Comparison of ENCODE assay signal across 8 mouse cellular contexts in the genomic region with DNA sequence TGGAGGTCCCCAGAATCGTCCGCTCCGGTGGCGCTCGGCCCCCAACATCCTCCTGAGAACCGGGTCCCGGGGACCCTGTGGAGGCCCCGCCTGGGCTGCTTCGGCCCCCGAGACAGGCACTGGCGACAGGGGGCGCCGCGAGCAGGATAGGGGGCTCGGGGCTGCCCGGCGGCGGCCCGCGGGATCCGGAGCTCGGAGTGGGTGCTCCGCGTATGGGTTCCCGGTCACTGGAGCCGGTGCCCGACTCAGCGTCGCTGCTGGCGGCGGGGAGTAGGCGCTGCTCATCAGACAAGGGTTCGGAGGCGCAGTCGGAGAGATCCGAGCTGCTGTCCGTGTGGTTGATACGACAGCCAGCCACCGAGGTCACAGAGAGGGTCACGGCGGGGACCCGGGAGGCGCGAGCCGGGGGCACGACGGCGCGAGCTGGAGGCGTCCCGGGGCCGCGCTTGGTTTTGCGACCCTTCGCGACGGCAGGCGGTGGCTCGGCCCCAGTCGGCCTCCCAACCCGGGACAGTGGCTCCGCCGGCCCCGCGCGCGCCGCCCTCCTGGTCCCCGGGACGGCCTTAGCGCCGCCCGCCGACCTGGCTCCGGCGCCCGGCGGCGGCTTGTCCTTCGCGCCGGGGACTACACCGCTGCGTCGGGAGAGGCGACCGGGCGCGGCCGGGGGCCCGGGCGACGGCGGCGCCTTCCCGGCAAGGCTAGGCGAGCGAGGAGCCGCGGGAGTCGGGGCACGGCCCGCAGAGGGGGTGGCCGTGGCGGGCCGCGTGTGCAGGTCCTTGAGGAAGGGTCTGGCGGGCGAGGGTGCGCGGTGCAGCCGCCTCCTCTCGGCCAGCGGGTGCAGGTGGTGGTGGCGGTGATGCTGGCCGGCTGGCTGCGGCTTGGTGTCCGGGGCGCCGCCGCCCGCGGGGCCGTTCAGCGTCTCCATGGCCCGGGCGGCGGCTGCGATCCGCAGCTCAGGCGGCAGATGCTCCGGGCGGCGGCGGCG. TPM values are rescaled to one million over a fixed set of nuclear protein-coding genes. Genes with fewer than 3 reads are reported as not detected.
DNase-seq lines count a peak whose midpoint lies in the region; ATAC-seq and TF ChIP-seq lines count a peak whose summit lies in the region.

No protein-coding gene starts in this region.

- intact Hi-C loops in left cerebral cortex, postnatal 4 days (cut with DNase I) = loop anchor here (5.0 kb wide), 1 partner anchor 91 kb away; no protein-coding TSS in a partner anchor

- WGBS in intestine, postnatal 0 days = under 1% methylated on average over 69 of the region's 136 CpGs
- 1% methylated on average over 99 of the region's 136 CpGs for WGBS in liver, embryonic 13.5 days (ENCODE audit: insufficient replicate concordance)
- under 1% methylated on average over 113 of the region's 136 CpGs for WGBS in neural tube, embryonic 14.5 days

- peak; percentile 53 for TF ChIP-seq CTCF in intestine, postnatal 0 days (IDR thresholded peaks at IDR 0.05; ENCODE audit: low read depth)

- DNase-seq in left cerebral cortex, postnatal 4 days = peak; percentile 67
- DNase-seq in left cerebral cortex, adult 18-20 months (ENCODE audit: low spot score in 2 of 2) = no peak
- DNase-seq in liver, embryonic 13.5 days = no peak
- DNase-seq in yolk sac, embryonic 10.5 days (ENCODE audit: low spot score) = peak; percentile 17

- H3K9me3 ChIP-seq in intestine, postnatal 0 days (ENCODE audit: control insufficient read depth) = no peaks in the 10 kb centered on the region
- no peaks in the 10 kb centered on the region for H3K9me3 ChIP-seq in liver, embryonic 13.5 days (replicated peaks)
- H3K9me3 ChIP-seq in neural tube, embryonic 14.5 days (ENCODE audit: control insufficient read depth, low read length) = no peaks in the 10 kb centered on the region

- peak overlapping the region; percentile 28; the same call in 1 of the 2 replicates for H3K27ac ChIP-seq in intestine, postnatal 0 days (ENCODE audit: low read depth, low read length)
- no peak overlapping the region for H3K27ac ChIP-seq in liver, embryonic 13.5 days
- peak overlapping the region; percentile 92 for H3K27ac ChIP-seq in neural tube, embryonic 14.5 days (ENCODE audit: low read depth, low read length)

- peak overlapping the region; percentile 97 for H3K4me2 ChIP-seq in intestine, postnatal 0 days (replicated peaks; ENCODE audit: low read depth)
- peak overlapping the region; percentile 74 for H3K4me2 ChIP-seq in liver, embryonic 13.5 days
- peak overlapping the region; percentile 93 for H3K4me2 ChIP-seq in neural tube, embryonic 14.5 days (ENCODE audit: low read depth, low read length)

- H3K27me3 ChIP-seq in intestine, postnatal 0 days (replicated peaks; ENCODE audit: control insufficient read depth, insufficient read depth, low read length) = peaks cover 44% of the 10 kb centered on the region
- H3K27me3 ChIP-seq in liver, embryonic 13.5 days = peaks cover 82% of the 10 kb centered on the region
- H3K27me3 ChIP-seq in neural tube, embryonic 14.5 days (ENCODE audit: control insufficient read depth, insufficient read depth, low read length) = no peaks in the 10 kb centered on the region

- peak overlapping the region; percentile 65 for H3K9ac ChIP-seq in intestine, postnatal 0 days (ENCODE audit: low read depth, low read length)
- peak overlapping the region; percentile 36 for H3K9ac ChIP-seq in liver, embryonic 13.5 days
- peak overlapping the region; percentile 97 for H3K9ac ChIP-seq in neural tube, embryonic 14.5 days (replicated peaks; ENCODE audit: low read depth, low read length)

- H3K4me1 ChIP-seq in intestine, postnatal 0 days (replicated peaks; ENCODE audit: control insufficient read depth, insufficient read depth, low read length) = no peaks in the 10 kb centered on the region
- peaks cover 12% of the 10 kb centered on the region for H3K4me1 ChIP-seq in liver, embryonic 13.5 days (replicated peaks)
- peaks cover 27% of the 10 kb centered on the region for H3K4me1 ChIP-seq in neural tube, embryonic 14.5 days (ENCODE audit: control insufficient read depth, insufficient read depth, low read length)

- H3K36me3 ChIP-seq in intestine, postnatal 0 days (ENCODE audit: control insufficient read depth, insufficient read depth) = no peaks in the 10 kb centered on the region
- H3K36me3 ChIP-seq in liver, embryonic 13.5 days = no peaks in the 10 kb centered on the region
- no peaks in the 10 kb centered on the region for H3K36me3 ChIP-seq in neural tube, embryonic 14.5 days (ENCODE audit: control insufficient read depth, insufficient read depth, low read length)

- peak overlapping the region; percentile 68 for H3K4me3 ChIP-seq in intestine, postnatal 0 days (ENCODE audit: low read depth, low read length)
- peak overlapping the region; percentile 60 for H3K4me3 ChIP-seq in liver, embryonic 13.5 days (replicated peaks)
- peak overlapping the region; percentile 82 for H3K4me3 ChIP-seq in neural tube, embryonic 14.5 days (ENCODE audit: low read depth, low read length)

- ATAC-seq in common myeloid progenitor, adult 5-6 weeks (replicated peaks; ENCODE audit: low read depth, poor library complexity, severe bottlenecking) = 0 out of 2 replicates have a peak, but pooled peaks have one; percentile 7
- peak; percentile 28; the same call in 1 of the 2 replicates for ATAC-seq in granulocyte monocyte progenitor cell, adult 5-6 weeks (replicated peaks; ENCODE audit: poor library complexity, severe bottlenecking)
- ATAC-seq in intestine, postnatal 0 days = peak; percentile 35
- peak; percentile 14; the same call in 1 of the 2 replicates for ATAC-seq in liver, embryonic 13.5 days (ENCODE audit: low read depth)
- peak; percentile 31 for ATAC-seq in neural tube, embryonic 14.5 days (ENCODE audit: low read depth)

RNA-seq across cellular contexts. Expression of a gene that starts 0.8 kb away (rescaled TPM):
- 10 to 100 TPM; 70.8 to 75.9 TPM for total RNA-seq in left cerebral cortex, postnatal 4 days (2021)
- 100 to 1,000 TPM; 109 to 122 TPM for total RNA-seq in left cerebral cortex, adult 18-20 months (2021)
- total RNA-seq in common myeloid progenitor, adult 5-6 weeks (2017) = not detected in 2 replicates
- not detected in 2 replicates for total RNA-seq in granulocyte monocyte progenitor cell, adult 5-6 weeks (2014; fragmentation: Nextera tagmentation)
- total RNA-seq in granulocyte monocyte progenitor cell, adult 5-6 weeks (2017) = not detected in 2 replicates
- 1.5 and 1.9 TPM in 2 replicates for polyA plus RNA-seq in intestine, postnatal 0 days (2015; fragmentation: Nextera tagmentation; extraction: Ambion mirVana)
- 0.12 and 0.14 TPM in 2 replicates for polyA plus RNA-seq in liver, embryonic 13.5 days (2015; fragmentation: Nextera tagmentation; extraction: Ambion mirVana)
- 33.4 and 33.8 TPM in 2 replicates for polyA plus RNA-seq in neural tube, embryonic 14.5 days (2014; fragmentation: Nextera tagmentation; extraction: Ambion mirVana)

Comparison
In these comparisons a context has a peak if more than half of its experiments do, and no peak if none do; other contexts are left out.
1. DNase-seq: peak in left cerebral cortex, postnatal 4 days (single experiment) and yolk sac, embryonic 10.5 days (single experiment); none in left cerebral cortex, adult 18-20 months (0 of 2) and liver, embryonic 13.5 days (single experiment).
2. H3K9ac ChIP-seq: peak in every context shown above with its lines; median percentile 97 in neural tube, embryonic 14.5 days; 65 in intestine, postnatal 0 days; 36 in liver, embryonic 13.5 days.
3. RNA of a gene that starts 0.8 kb away (total RNA-seq): 109 to 122 TPM in left cerebral cortex, adult 18-20 months and 70.8 to 75.9 TPM in left cerebral cortex, postnatal 4 days; not detected in common myeloid progenitor, adult 5-6 weeks and not detected in granulocyte monocyte progenitor cell, adult 5-6 weeks; every median in the first group is over 10 times any median in the second.
4. Peak in every context shown above with its lines, with median percentiles within 50 percentile points of each other: ATAC-seq, H3K4me2 ChIP-seq and H3K4me3 ChIP-seq.